Mouse (Mus musculus) cortical plate, adult 2 months (tissue): ENCODE measurements around the gene Ddx11.

Experiments used
- CTCF ChIP-seq: fragments of 200-500 bp; IDR thresholded peaks from 2 replicates; pipeline ENCODE4 v1.5.1; 2011; ENCODE audit warnings: mild to moderate bottlenecking, control low read depth, low read length; ENCODE audit not compliant: insufficient read depth; ENCODE audit errors: extremely low read depth
- POLR2A ChIP-seq: fragments of 200-500 bp; IDR thresholded peaks from 2 replicates; pipeline ENCODE4 v1.6.1; 2011; ENCODE audit warnings: mild to moderate bottlenecking, low read length, control low read depth; ENCODE audit not compliant: insufficient read depth; ENCODE audit errors: extremely low read depth

GRCm38 (mm10) chr17:66190577-66190976 is 67.3 kb downstream of the Ddx11 start:
- TF ChIP-seq CTCF = no peak
- no peak for TF ChIP-seq POLR2A
